Mouse (Mus musculus): Measurements from ENCODE around the gene Aqp6. TPM values are rescaled to one million over a fixed set of nuclear protein-coding genes. Genes with fewer than 3 reads are reported as not detected.

Aqp6 gene
- polyA plus RNA-seq, 1 experiment from 2014 or later = not detected

DNA sequence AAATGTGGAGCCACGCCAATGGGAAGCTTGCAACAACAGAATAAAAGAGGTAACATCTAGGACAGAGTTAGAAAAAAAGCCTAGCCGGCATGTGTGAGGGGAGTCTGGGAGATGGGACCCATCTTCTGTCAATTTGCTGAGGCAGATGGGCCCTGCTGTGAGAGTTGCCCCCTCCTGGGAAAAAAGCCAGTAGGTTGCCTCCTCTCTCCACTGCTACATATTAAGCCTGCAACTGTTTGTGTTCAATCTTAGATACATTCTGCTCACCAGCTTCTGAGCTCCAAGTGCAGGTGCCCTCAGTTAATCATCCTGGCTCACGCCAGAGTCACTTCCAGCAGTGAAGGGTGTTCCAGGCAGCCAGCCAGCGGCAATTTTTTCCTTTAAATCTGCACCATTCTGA, 18.6 kb downstream of the Aqp6 start:
- H3K36me3 ChIP-seq = peaks cover 47% of the 10 kb centered on the region
- peaks cover 9% of the 10 kb centered on the region for H3K4me1 ChIP-seq
- H3K9me3 ChIP-seq = no peaks in the 10 kb centered on the region
- no peak overlapping the region for H3K4me3 ChIP-seq
- no peak overlapping the region for H3K27ac ChIP-seq
- no peak overlapping the region for H3K4me2 ChIP-seq (replicated peaks)
- no peak for ATAC-seq (ENCODE audit: low FRiP score, low read depth)
- 74% methylated on average over 4 of the region's 4 CpGs for WGBS
- no peak overlapping the region for H3K9ac ChIP-seq
- H3K27me3 ChIP-seq = peaks cover 1% of the 10 kb centered on the region; the same call in 1 of the 2 replicates

DNA sequence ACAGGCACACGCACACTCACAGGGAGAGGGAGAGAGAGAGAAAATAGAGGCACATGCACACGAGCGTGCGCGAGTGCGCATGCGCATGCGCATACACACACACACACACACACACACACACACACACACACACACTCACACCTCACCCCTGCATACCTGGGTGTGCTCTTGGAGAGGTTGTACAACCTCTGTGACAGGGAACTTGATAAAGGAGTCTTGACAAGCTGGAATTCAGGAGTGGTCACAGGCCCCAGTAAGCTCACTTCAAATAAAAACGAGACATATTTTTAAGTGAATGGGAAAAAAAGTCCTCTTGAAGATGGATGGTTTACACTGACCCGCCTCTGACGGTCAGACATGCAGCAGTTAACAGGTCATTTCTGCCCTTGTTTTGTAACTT, 20.9 kb downstream of the Aqp6 start:
- Histone ChIP-seq H3K36me3 (peaks cover 69% of the 10 kb centered on the region), H3K9me3 (no peaks in the 10 kb centered on the region), H3K4me3 (no peak overlapping the region), H3K4me2 (replicated peaks) (no peak overlapping the region), H3K27me3 (no peaks in the 10 kb centered on the region), H3K27ac (no peak overlapping the region), H3K9ac (no peak overlapping the region), H3K4me1 (no peaks in the 10 kb centered on the region)
- 94% methylated on average over 11 of the region's 11 CpGs for WGBS
- no peak for ATAC-seq (ENCODE audit: low FRiP score, low read depth)

DNA sequence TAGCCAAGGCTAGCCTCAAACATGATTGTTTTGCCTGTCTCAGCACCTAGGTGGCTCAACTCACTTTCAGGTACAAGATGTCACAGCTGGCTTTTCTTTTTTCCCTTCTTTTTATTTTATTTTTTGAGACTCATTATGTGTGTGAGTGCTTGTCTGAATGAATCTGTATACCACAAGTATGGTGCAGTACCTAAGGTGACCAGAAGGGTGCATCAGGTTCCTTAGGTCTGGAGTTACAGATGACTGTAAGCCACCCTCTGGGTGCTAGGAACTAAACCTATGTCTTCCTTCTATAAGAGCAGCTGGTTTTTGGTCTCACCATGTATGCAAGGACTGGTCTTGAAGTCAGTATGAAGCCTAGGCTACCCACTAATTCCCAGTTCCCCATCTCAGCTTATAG, 30.4 kb downstream of the Aqp6 start:
- no peaks in the 10 kb centered on the region for H3K9me3 ChIP-seq
- no peak overlapping the region for H3K4me3 ChIP-seq
- H3K4me1 ChIP-seq = no peaks in the 10 kb centered on the region
- no peaks in the 10 kb centered on the region for H3K27me3 ChIP-seq
- no peak overlapping the region for H3K9ac ChIP-seq
- no peak overlapping the region for H3K27ac ChIP-seq
- no peak for ATAC-seq (ENCODE audit: low FRiP score, low read depth)
- peaks cover 92% of the 10 kb centered on the region for H3K36me3 ChIP-seq
- no peak overlapping the region for H3K4me2 ChIP-seq (replicated peaks)

DNA sequence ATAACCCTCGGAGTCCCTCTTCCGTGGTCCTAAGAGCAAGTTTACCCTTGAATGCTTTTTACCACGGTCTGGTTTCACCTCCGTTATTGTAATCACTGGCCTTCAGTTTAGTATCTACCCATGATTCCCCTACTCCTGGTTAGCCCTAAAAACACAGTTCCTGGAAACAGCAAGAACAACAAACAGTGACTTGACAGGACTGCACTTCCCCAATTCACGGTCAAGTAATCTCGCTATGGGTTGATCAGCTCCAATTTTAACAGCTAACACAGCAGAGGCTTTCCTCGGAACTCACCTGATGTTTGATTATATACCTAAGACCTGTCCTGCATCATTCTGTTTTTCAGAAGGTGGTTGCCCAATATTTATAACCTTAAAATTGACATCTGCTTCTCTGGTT, 33.5 kb downstream of the Aqp6 start:
- no peak overlapping the region for H3K27ac ChIP-seq
- H3K9ac ChIP-seq = no peak overlapping the region
- no peaks in the 10 kb centered on the region for H3K4me1 ChIP-seq
- H3K9me3 ChIP-seq = no peaks in the 10 kb centered on the region
- H3K36me3 ChIP-seq = peaks cover 95% of the 10 kb centered on the region
- WGBS = 84% methylated on average over 7 of the region's 7 CpGs
- no peaks in the 10 kb centered on the region for H3K27me3 ChIP-seq
- ATAC-seq (ENCODE audit: low FRiP score, low read depth) = no peak
- no peak overlapping the region for H3K4me3 ChIP-seq
- H3K4me2 ChIP-seq (replicated peaks) = no peak overlapping the region

DNA sequence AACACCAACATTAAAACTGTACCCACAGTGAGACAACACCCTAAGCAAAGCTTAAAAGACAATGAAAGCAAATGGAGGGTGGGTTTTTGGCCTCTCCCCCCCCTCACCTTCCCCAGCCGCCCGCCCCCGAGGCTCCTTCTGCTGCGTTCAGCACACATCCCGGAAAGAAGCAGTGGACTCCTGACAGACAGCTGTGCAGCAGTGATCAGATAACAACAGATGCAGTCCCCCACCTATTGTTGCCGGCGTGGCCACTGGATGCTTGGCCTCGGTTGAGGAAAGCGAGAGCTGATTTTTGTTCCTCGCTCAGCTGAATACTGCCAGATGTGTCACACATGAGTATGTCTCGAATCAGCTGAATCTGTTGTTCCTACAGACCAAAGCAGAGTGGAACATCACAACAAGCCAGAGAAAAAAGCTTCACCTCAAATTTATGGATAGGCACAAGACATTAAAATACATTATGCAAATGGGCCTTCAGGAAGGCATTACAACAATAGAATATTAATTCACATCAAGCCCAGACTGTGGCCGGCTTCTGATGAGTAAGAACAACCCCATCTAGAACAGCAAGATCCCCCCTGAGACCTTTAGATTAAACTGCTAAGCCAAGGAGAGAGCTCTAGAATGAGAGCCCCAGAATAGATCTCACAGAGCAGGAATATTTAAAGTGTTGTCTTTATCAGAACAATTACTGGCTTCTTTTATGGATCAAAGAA, 36.4 kb downstream of the Aqp6 start:
- WGBS = 72% methylated on average over 12 of the region's 12 CpGs
- Histone ChIP-seq H3K36me3 (peaks cover 90% of the 10 kb centered on the region), H3K27me3 (no peaks in the 10 kb centered on the region), H3K9ac (no peak overlapping the region; the same call in 1 of the 2 replicates), H3K27ac (no peak overlapping the region), H3K9me3 (no peaks in the 10 kb centered on the region), H3K4me3 (no peak overlapping the region), H3K4me2 (replicated peaks) (no peak overlapping the region), H3K4me1 (0 out of 2 replicates have a peak, but pooled peaks cover 2% of the 10 kb centered on the region)
- ATAC-seq (ENCODE audit: low FRiP score, low read depth) = no peak

DNA sequence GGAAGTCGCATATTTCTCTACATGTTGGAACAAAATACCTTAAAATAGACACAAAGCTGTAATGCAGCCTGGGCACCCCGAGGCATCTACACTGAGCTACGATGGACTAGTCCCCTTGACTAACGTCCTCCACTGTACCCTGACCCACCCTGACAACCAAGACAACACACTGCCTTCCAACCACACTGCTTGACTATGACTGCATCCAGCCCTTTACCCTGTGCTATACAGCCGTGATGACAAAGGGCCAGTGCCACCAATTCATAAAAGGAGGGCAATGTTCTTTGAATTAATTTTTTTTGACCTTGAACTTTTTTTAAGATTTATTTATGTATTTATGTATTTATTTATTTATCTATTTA, 36.9 kb downstream of the Aqp6 start:
- H3K9me3 ChIP-seq = no peaks in the 10 kb centered on the region
- no peaks in the 10 kb centered on the region for H3K27me3 ChIP-seq
- H3K27ac ChIP-seq = no peak overlapping the region
- H3K4me3 ChIP-seq = no peak overlapping the region
- no peak overlapping the region for H3K9ac ChIP-seq
- no peak overlapping the region for H3K4me2 ChIP-seq (replicated peaks)
- no peak for ATAC-seq (ENCODE audit: low FRiP score, low read depth)
- 0 out of 2 replicates have a peak, but pooled peaks cover 5% of the 10 kb centered on the region for H3K4me1 ChIP-seq
- WGBS = 86% methylated on average over 5 of the region's 5 CpGs
- H3K36me3 ChIP-seq = peaks cover 84% of the 10 kb centered on the region

DNA sequence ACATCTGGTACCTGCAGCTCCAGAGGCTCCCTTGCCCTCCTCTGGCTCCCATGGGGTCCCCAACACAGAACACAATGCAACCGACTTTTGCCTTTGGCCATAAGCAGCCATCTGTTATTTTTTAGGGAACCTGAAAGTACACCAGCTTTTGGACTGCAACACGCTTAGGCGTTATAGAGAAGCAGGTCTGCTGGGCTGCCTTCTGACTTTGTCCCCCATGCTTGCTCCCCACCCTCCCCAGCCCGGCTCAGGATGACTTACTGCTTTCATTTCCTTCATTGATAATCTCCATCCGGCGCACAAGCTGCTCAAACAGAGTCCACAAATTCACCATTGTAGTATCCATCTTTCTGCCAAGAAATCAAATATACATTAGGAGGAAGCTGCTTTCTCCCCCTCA, 41.4 kb downstream of the Aqp6 start:
- Histone ChIP-seq H3K36me3 (peaks cover 43% of the 10 kb centered on the region), H3K4me2 (replicated peaks) (no peak overlapping the region), H3K9ac (no peak overlapping the region), H3K4me3 (no peak overlapping the region), H3K27ac (no peak overlapping the region; the same call in 1 of the 2 replicates), H3K4me1 (peaks cover 28% of the 10 kb centered on the region), H3K9me3 (no peaks in the 10 kb centered on the region), H3K27me3 (no peaks in the 10 kb centered on the region)
- WGBS = 62% methylated on average over 6 of the region's 6 CpGs
- ATAC-seq (ENCODE audit: low FRiP score, low read depth) = no peak

DNA sequence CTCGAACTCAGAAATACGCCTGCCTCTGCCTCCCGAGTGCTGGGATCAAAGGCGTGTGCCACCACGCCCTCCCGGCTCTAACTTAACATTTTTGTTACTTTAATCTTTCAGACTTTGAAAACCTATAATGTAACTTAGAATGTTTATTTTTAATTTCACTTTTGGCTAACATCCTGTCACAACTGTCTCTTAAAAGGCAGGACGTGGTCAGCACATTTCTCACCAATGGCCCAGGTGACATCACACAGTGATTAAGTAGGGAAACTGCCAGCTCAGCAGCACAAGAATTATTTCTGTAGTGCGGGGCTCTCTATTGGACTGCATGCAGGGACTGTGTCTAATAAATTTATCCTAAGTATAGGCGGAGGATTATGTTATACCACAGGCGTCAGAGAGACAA, 42.6 kb downstream of the Aqp6 start:
- H3K4me3 ChIP-seq = no peak overlapping the region
- no peak overlapping the region for H3K9ac ChIP-seq
- H3K4me2 ChIP-seq (replicated peaks) = no peak overlapping the region
- no peaks in the 10 kb centered on the region for H3K9me3 ChIP-seq
- H3K4me1 ChIP-seq = peaks cover 39% of the 10 kb centered on the region
- ATAC-seq (ENCODE audit: low FRiP score, low read depth) = no peak
- H3K27ac ChIP-seq = no peak overlapping the region
- peaks cover 32% of the 10 kb centered on the region for H3K36me3 ChIP-seq
- 82% methylated on average over 10 of the region's 10 CpGs for WGBS
- no peaks in the 10 kb centered on the region for H3K27me3 ChIP-seq

DNA sequence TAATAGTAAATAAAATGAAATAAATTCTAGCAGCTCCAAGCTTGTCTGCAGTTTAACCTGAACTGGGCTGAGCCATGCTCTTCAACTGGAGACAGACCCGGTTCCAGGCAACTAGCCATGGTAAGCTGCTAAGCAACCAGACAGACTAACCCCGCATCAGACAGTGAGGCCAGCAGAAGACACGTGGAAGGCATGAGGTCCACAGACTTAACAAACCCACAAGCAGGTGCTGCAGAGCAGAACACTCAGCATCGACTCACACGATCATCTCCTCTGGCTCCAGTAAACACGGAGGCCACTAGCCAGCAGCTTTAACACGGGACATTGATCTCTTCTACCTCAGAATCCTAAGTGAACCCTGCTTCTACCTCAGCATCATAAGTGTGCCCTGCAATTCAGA, 43.6 kb downstream of the Aqp6 start:
- Histone ChIP-seq H3K4me1 (peaks cover 49% of the 10 kb centered on the region), H3K9ac (no peak overlapping the region), H3K27me3 (no peaks in the 10 kb centered on the region), H3K27ac (0 out of 2 replicates have a peak overlapping the region, but pooled peaks have one; percentile 33), H3K4me2 (replicated peaks) (no peak overlapping the region), H3K36me3 (peaks cover 23% of the 10 kb centered on the region), H3K9me3 (no peaks in the 10 kb centered on the region), H3K4me3 (no peak overlapping the region)
- ATAC-seq (ENCODE audit: low FRiP score, low read depth) = no peak
- 67% methylated on average over 7 of the region's 7 CpGs for WGBS

DNA sequence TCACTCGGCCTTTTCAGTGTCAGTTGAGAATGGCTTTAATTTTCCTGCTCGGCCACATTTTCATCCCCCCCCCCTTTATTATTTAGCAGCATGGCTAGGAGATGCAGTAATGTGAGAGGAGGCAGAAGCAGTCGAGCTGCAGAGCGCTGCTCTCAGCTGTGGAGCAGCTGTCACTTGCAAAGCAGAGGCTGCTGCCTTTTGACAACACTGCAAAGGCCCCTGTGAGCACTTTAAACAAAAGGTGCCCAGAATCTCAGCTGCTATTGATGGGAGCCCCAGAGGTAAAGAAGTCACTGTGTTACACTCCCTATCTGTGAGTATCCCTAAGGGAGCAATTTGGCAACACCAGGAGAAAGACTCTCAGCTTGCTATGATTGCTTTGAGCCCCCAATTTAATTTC, 47.1 kb downstream of the Aqp6 start:
- H3K9me3 ChIP-seq = no peaks in the 10 kb centered on the region
- H3K4me2 ChIP-seq (replicated peaks) = peak overlapping the region; percentile 23
- 11% methylated on average over 4 of the region's 4 CpGs for WGBS
- peaks cover 60% of the 10 kb centered on the region for H3K4me1 ChIP-seq
- peak; percentile 33; the same call in 1 of the 2 replicates for ATAC-seq (ENCODE audit: low FRiP score, low read depth)
- H3K27ac ChIP-seq = no peak overlapping the region
- peaks cover 11% of the 10 kb centered on the region for H3K27me3 ChIP-seq
- H3K4me3 ChIP-seq = no peak overlapping the region
- H3K9ac ChIP-seq = no peak overlapping the region
- no peaks in the 10 kb centered on the region for H3K36me3 ChIP-seq

DNA sequence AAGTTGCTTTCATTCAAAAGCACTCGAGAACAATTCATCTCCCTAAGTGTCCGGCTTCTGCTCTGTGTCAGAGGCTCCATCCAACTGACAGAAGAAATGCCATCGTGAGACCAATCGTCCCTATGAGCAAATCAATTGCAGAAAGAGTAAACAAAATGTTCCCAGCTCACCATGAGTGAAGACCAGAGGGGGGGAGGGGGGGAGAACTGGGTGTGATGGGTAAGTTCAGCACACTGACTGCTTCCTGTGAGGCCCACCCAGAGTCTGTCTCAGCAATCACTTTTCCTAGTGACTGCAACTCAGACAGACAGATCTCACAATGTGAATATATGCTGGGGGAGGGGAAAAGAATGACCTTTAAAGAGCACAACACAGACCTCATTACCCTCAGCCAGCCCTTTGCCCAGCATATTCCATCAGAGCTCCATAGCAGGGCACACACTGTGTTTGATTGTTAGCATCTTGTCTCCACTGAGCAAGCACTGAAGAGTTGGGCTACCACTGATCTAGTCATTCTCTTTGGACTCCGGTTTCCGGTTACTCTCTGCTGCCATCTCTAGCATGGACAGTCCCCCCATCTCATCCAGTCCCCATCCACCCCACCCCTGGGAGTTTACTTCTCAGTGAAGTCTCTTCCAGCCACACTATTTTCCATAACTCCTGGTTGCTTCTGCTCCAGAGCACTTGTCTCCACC, 48.0 kb downstream of the Aqp6 start:
- 38% methylated on average over 6 of the region's 6 CpGs for WGBS
- Histone ChIP-seq H3K27me3 (peaks cover 20% of the 10 kb centered on the region), H3K4me2 (replicated peaks) (peak overlapping the region; percentile 79), H3K4me3 (peak overlapping the region; percentile 87), H3K36me3 (no peaks in the 10 kb centered on the region), H3K4me1 (peaks cover 67% of the 10 kb centered on the region), H3K9me3 (no peaks in the 10 kb centered on the region), H3K9ac (peak overlapping the region; percentile 50), H3K27ac (no peak overlapping the region)
- ATAC-seq (ENCODE audit: low FRiP score, low read depth) = no peak

DNA sequence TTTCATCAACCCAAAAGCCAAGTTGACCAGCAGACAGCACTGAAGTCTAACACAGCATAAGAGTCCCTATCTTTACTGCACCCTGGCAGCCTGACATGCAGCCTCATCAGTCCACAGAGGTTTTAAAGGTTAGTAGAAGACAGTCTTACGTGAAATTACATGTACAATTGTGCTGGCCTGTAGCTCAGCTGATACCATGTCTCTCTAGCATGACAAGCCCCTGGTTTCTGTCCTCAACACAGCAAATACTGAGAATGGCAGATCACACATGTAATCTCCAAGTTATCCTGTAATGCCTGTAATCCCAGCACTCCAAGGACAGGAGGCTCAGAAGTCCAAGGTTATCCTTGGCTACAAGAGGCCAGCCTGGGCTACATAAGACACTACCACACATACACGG, 49.1 kb downstream of the Aqp6 start:
- no peak overlapping the region for H3K27ac ChIP-seq
- H3K4me2 ChIP-seq (replicated peaks) = peak overlapping the region; percentile 79
- H3K36me3 ChIP-seq = no peaks in the 10 kb centered on the region
- peak overlapping the region; percentile 87 for H3K4me3 ChIP-seq
- ATAC-seq (ENCODE audit: low FRiP score, low read depth) = no peak
- H3K4me1 ChIP-seq = peaks cover 60% of the 10 kb centered on the region
- H3K9me3 ChIP-seq = no peaks in the 10 kb centered on the region
- WGBS = 55% methylated on average over 2 of the region's 2 CpGs
- peaks cover 31% of the 10 kb centered on the region for H3K27me3 ChIP-seq
- peak overlapping the region; percentile 83 for H3K9ac ChIP-seq
